Comparison of ENCODE assay signal across 11 mouse cellular contexts in genomic region chr9:95113157-95114135, GRCm38 (mm10).
A peak's percentile ranks its signal among the peaks of the same experiment; 100 is the strongest.
DNase-seq lines count a peak whose midpoint lies in the region; ATAC-seq lines count a peak whose summit lies in the region.
"Had no signal": no experiment of that assay in that cellular context is flagged by ENCODE, and none has a peak within 500 bp of the region (broad histone marks: within the 10 kb centered on the region; RNA-seq: fewer than 3 reads in every experiment).

No protein-coding gene starts in this region.

- H3K9ac ChIP-seq in forebrain, embryonic 12.5 days = no peak overlapping the region
- H3K9ac ChIP-seq in lung, embryonic 16.5 days (ENCODE audit: low read length) = no peak overlapping the region
- H3K9ac ChIP-seq: hindbrain, embryonic 15.5 days; liver, embryonic 13.5 days had no signal

- 49% methylated on average over 12 of the region's 12 CpGs for WGBS in forebrain, embryonic 12.5 days
- 51% methylated on average over 12 of the region's 12 CpGs for WGBS in forebrain, embryonic 10.5 days
- 31% methylated on average over 12 of the region's 12 CpGs for WGBS in lung, embryonic 16.5 days

- no peaks in the 10 kb centered on the region for H3K36me3 ChIP-seq in forebrain, embryonic 12.5 days (replicated peaks)
- no peaks in the 10 kb centered on the region for H3K36me3 ChIP-seq in forebrain, embryonic 10.5 days (replicated peaks)
- no peaks in the 10 kb centered on the region for H3K36me3 ChIP-seq in lung, embryonic 16.5 days (ENCODE audit: control insufficient read depth, insufficient read depth, low read length)
- H3K36me3 ChIP-seq: hindbrain, embryonic 15.5 days; liver, embryonic 13.5 days had no signal

- no peak overlapping the region for H3K4me2 ChIP-seq in forebrain, embryonic 12.5 days
- H3K4me2 ChIP-seq in lung, embryonic 16.5 days (ENCODE audit: low read depth, low read length) = no peak overlapping the region
- H3K4me2 ChIP-seq: hindbrain, embryonic 15.5 days; liver, embryonic 13.5 days had no signal

- H3K4me1 ChIP-seq in forebrain, embryonic 12.5 days = peaks cover 8% of the 10 kb centered on the region; the same call in 1 of the 2 replicates
- peaks cover 14% of the 10 kb centered on the region for H3K4me1 ChIP-seq in forebrain, embryonic 10.5 days
- H3K4me1 ChIP-seq in lung, embryonic 16.5 days (replicated peaks; ENCODE audit: control insufficient read depth, insufficient read depth, low read length) = peaks cover 5% of the 10 kb centered on the region
- H3K4me1 ChIP-seq: hindbrain, embryonic 15.5 days; liver, embryonic 13.5 days had no signal

- H3K27me3 ChIP-seq in forebrain, embryonic 12.5 days = no peaks in the 10 kb centered on the region
- H3K27me3 ChIP-seq in forebrain, embryonic 10.5 days (ENCODE audit: poor library complexity, severe bottlenecking) = peaks cover 3% of the 10 kb centered on the region; the same call in 1 of the 2 replicates
- H3K27me3 ChIP-seq in lung, embryonic 16.5 days (ENCODE audit: control insufficient read depth, insufficient read depth, low read depth, low read length) = no peaks in the 10 kb centered on the region
- H3K27me3 ChIP-seq: hindbrain, embryonic 15.5 days; liver, embryonic 13.5 days had no signal

- H3K4me3 ChIP-seq in forebrain, embryonic 12.5 days (replicated peaks) = no peak overlapping the region
- H3K4me3 ChIP-seq in forebrain, embryonic 10.5 days = no peak overlapping the region
- H3K4me3 ChIP-seq in lung, embryonic 16.5 days (ENCODE audit: low read length) = no peak overlapping the region
- H3K4me3 ChIP-seq: gastrocnemius, adult 2 months; hindbrain, embryonic 15.5 days; liver, embryonic 13.5 days had no signal

- H3K27ac ChIP-seq in forebrain, embryonic 12.5 days = no peak overlapping the region
- H3K27ac ChIP-seq in forebrain, embryonic 10.5 days = no peak overlapping the region
- no peak overlapping the region for H3K27ac ChIP-seq in lung, embryonic 16.5 days (ENCODE audit: low read length)
- H3K27ac ChIP-seq: gastrocnemius, adult 2 months; hindbrain, embryonic 15.5 days; liver, embryonic 13.5 days had no signal

- 0 out of 2 replicates have a peak, but pooled peaks have one; percentile 44 for ATAC-seq in forebrain, embryonic 12.5 days (ENCODE audit: low FRiP score)
- peak; percentile 54 for ATAC-seq in lung, embryonic 16.5 days (ENCODE audit: low read depth)

- H3K9me3 ChIP-seq in forebrain, embryonic 12.5 days = no peaks in the 10 kb centered on the region
- no peaks in the 10 kb centered on the region for H3K9me3 ChIP-seq in forebrain, embryonic 10.5 days
- no peaks in the 10 kb centered on the region for H3K9me3 ChIP-seq in lung, embryonic 16.5 days (ENCODE audit: control insufficient read depth, low read length)
- H3K9me3 ChIP-seq: hindbrain, embryonic 15.5 days; liver, embryonic 13.5 days had no signal

- DNase-seq in forebrain, embryonic 10.5 days (ENCODE audit: extremely low spot score, low spot score) = no peak
- peak; percentile 13 for DNase-seq in 416B (ENCODE audit: low read depth)
- peak; percentile 22 for DNase-seq in cerebellum, adult 9-10 months
- DNase-seq in frontal cortex, postnatal 14 days (ENCODE audit: low spot score in 2 of 2) = no peak
- DNase-seq in urinary bladder, postnatal 14 days (ENCODE audit: low spot score) = no peak
- no peak for DNase-seq in layer of hippocampus, adult 11-12 months (ENCODE audit: low spot score)
- DNase-seq: gastrocnemius, adult 2 months; liver, embryonic 13.5 days had no signal

Comparison
In these comparisons a context has a peak if more than half of its experiments do, and no peak if none do; other contexts are left out.
1. DNase-seq: peak in 416B (single experiment) and cerebellum, adult 9-10 months (single experiment); none in forebrain, embryonic 10.5 days (single experiment), frontal cortex, postnatal 14 days (0 of 2), urinary bladder, postnatal 14 days (single experiment) and layer of hippocampus, adult 11-12 months (single experiment).